8 mouse cellular contexts compared by ENCODE assay signal in genomic region chr7:66111211-66111610, GRCm38 (mm10). TPM values are rescaled to one million over a fixed set of nuclear protein-coding genes. Genes with fewer than 3 reads are reported as not detected.
DNase-seq lines count a peak whose midpoint lies in the region; ATAC-seq and TF ChIP-seq lines count a peak whose summit lies in the region.

No protein-coding gene starts in this region.

- no peak for ATAC-seq in lung, embryonic 14.5 days (ENCODE audit: insufficient read depth)
- no peak for ATAC-seq in forebrain, embryonic 12.5 days (ENCODE audit: low FRiP score)
- ATAC-seq in limb, embryonic 12.5 days (ENCODE audit: insufficient number of reproducible peaks, insufficient read depth, low FRiP score, low TSS enrichment, low read depth) = no peak
- ATAC-seq in neural tube, embryonic 15.5 days (ENCODE audit: low FRiP score) = no peak

- no peak for TF ChIP-seq CTCF in lung, embryonic 14.5 days (IDR thresholded peaks at IDR 0.05; ENCODE audit: low read depth)

- no peaks in the 10 kb centered on the region for H3K9me3 ChIP-seq in lung, embryonic 14.5 days (ENCODE audit: low read depth, low read length)
- no peaks in the 10 kb centered on the region for H3K9me3 ChIP-seq in forebrain, embryonic 12.5 days
- no peaks in the 10 kb centered on the region for H3K9me3 ChIP-seq in limb, embryonic 12.5 days
- H3K9me3 ChIP-seq in neural tube, embryonic 15.5 days (replicated peaks) = no peaks in the 10 kb centered on the region

- DNase-seq in lung, embryonic 14.5 days = no peak
- DNase-seq in lung, postnatal 25 days (ENCODE audit: low spot score) = no peak
- DNase-seq in right cerebral cortex, postnatal 10 days (ENCODE audit: low spot score in 2 of 2) = no peak
- no peak for DNase-seq in frontal cortex, postnatal 25 days (ENCODE audit: low spot score in 2 of 2)
- DNase-seq in gastrocnemius, adult 8-10 months (ENCODE audit: low spot score in 2 of 2) = no peak

- H3K4me1 ChIP-seq in lung, embryonic 14.5 days (ENCODE audit: insufficient read depth) = peaks cover 23% of the 10 kb centered on the region
- H3K4me1 ChIP-seq in forebrain, embryonic 12.5 days = peaks cover 51% of the 10 kb centered on the region
- peaks cover 35% of the 10 kb centered on the region for H3K4me1 ChIP-seq in limb, embryonic 12.5 days (replicated peaks)
- H3K4me1 ChIP-seq in neural tube, embryonic 15.5 days = peaks cover 52% of the 10 kb centered on the region

- H3K4me2 ChIP-seq in lung, embryonic 14.5 days = peak overlapping the region; percentile 90
- peak overlapping the region; percentile 73 for H3K4me2 ChIP-seq in forebrain, embryonic 12.5 days
- H3K4me2 ChIP-seq in limb, embryonic 12.5 days = peak overlapping the region; percentile 75
- H3K4me2 ChIP-seq in neural tube, embryonic 15.5 days = peak overlapping the region; percentile 98

- no peaks in the 10 kb centered on the region for H3K27me3 ChIP-seq in lung, embryonic 14.5 days (ENCODE audit: insufficient read depth, low read length)
- peaks cover 12% of the 10 kb centered on the region for H3K27me3 ChIP-seq in forebrain, embryonic 12.5 days
- no peaks in the 10 kb centered on the region for H3K27me3 ChIP-seq in limb, embryonic 12.5 days
- H3K27me3 ChIP-seq in neural tube, embryonic 15.5 days (replicated peaks) = 0 out of 2 replicates have a peak, but pooled peaks cover 3% of the 10 kb centered on the region

- H3K36me3 ChIP-seq in lung, embryonic 14.5 days (ENCODE audit: insufficient read depth) = no peaks in the 10 kb centered on the region
- H3K36me3 ChIP-seq in forebrain, embryonic 12.5 days (replicated peaks) = 0 out of 2 replicates have a peak, but pooled peaks cover 6% of the 10 kb centered on the region
- peaks cover 11% of the 10 kb centered on the region; the same call in 1 of the 2 replicates for H3K36me3 ChIP-seq in limb, embryonic 12.5 days
- H3K36me3 ChIP-seq in neural tube, embryonic 15.5 days = no peaks in the 10 kb centered on the region

- H3K27ac ChIP-seq in lung, embryonic 14.5 days (ENCODE audit: low read depth) = no peak overlapping the region; the same call in 1 of the 2 replicates
- H3K27ac ChIP-seq in forebrain, embryonic 12.5 days = 0 out of 2 replicates have a peak overlapping the region, but pooled peaks have one; percentile 95
- peak overlapping the region; percentile 92; the same call in 1 of the 2 replicates for H3K27ac ChIP-seq in limb, embryonic 12.5 days
- H3K27ac ChIP-seq in neural tube, embryonic 15.5 days (replicated peaks) = no peak overlapping the region; the same call in 1 of the 2 replicates

- peak overlapping the region; percentile 91 for H3K4me3 ChIP-seq in lung, embryonic 14.5 days (ENCODE audit: low read depth, low read length)
- peak overlapping the region; percentile 94 for H3K4me3 ChIP-seq in forebrain, embryonic 12.5 days (replicated peaks)
- peak overlapping the region; percentile 96 for H3K4me3 ChIP-seq in limb, embryonic 12.5 days (replicated peaks)
- H3K4me3 ChIP-seq in neural tube, embryonic 15.5 days (replicated peaks) = peak overlapping the region; percentile 95

- peak overlapping the region; percentile 94 for H3K9ac ChIP-seq in lung, embryonic 14.5 days
- H3K9ac ChIP-seq in forebrain, embryonic 12.5 days = peak overlapping the region; percentile 97
- H3K9ac ChIP-seq in limb, embryonic 12.5 days (replicated peaks) = peak overlapping the region; percentile 98
- H3K9ac ChIP-seq in neural tube, embryonic 15.5 days (replicated peaks) = peak overlapping the region; percentile 93; the same call in 1 of the 2 replicates

- WGBS in lung, embryonic 14.5 days = 49% methylated on average over 10 of the region's 10 CpGs
- WGBS in forebrain, embryonic 12.5 days = 61% methylated on average over 10 of the region's 10 CpGs
- 55% methylated on average over 10 of the region's 10 CpGs for WGBS in limb, embryonic 12.5 days
- WGBS in neural tube, embryonic 15.5 days = 56% methylated on average over 10 of the region's 10 CpGs

RNA-seq across cellular contexts. Expression of gene Chsy1, which starts 1.9 kb away (rescaled TPM):
- polyA plus RNA-seq in lung, embryonic 14.5 days (2014; fragmentation: Nextera tagmentation; extraction: Ambion mirVana) = 29.0 and 29.9 TPM in 2 replicates
- 13.3 and 15.9 TPM in 2 replicates for polyA plus RNA-seq in forebrain, embryonic 12.5 days (2016; fragmentation: Nextera tagmentation; extraction: Ambion mirVana)
- 20.7 and 23.0 TPM in 2 replicates for polyA plus RNA-seq in limb, embryonic 12.5 days (2016; fragmentation: Nextera tagmentation; extraction: Ambion mirVana)
- 9.9 and 10.7 TPM in 2 replicates for polyA plus RNA-seq in neural tube, embryonic 15.5 days (2015; fragmentation: Nextera tagmentation; extraction: Ambion mirVana)
- total RNA-seq in gastrocnemius, adult 8-10 months (2022) = 1 to 10 TPM; 2.1 to 3.6 (median 2.7) TPM

RNA-seq across cellular contexts. Expression of gene Selenos, which starts 31.8 kb away (rescaled TPM):
- 95.3 and 102 TPM in 2 replicates for polyA plus RNA-seq in lung, embryonic 14.5 days (2014; fragmentation: Nextera tagmentation; extraction: Ambion mirVana)
- 63.7 and 64.3 TPM in 2 replicates for polyA plus RNA-seq in forebrain, embryonic 12.5 days (2016; fragmentation: Nextera tagmentation; extraction: Ambion mirVana)
- 87.0 and 88.9 TPM in 2 replicates for polyA plus RNA-seq in limb, embryonic 12.5 days (2016; fragmentation: Nextera tagmentation; extraction: Ambion mirVana)
- 92.0 and 93.1 TPM in 2 replicates for polyA plus RNA-seq in neural tube, embryonic 15.5 days (2015; fragmentation: Nextera tagmentation; extraction: Ambion mirVana)
- total RNA-seq in gastrocnemius, adult 8-10 months (2022) = 10 to 100 TPM; 27.1 to 38.7 (median 30.3) TPM

RNA-seq across cellular contexts. Expression of gene Snrpa1, which starts 52.4 kb away (rescaled TPM):
- polyA plus RNA-seq in lung, embryonic 14.5 days (2014; fragmentation: Nextera tagmentation; extraction: Ambion mirVana) = 196 and 200 TPM in 2 replicates
- 227 and 231 TPM in 2 replicates for polyA plus RNA-seq in forebrain, embryonic 12.5 days (2016; fragmentation: Nextera tagmentation; extraction: Ambion mirVana)
- polyA plus RNA-seq in limb, embryonic 12.5 days (2016; fragmentation: Nextera tagmentation; extraction: Ambion mirVana) = 247 and 252 TPM in 2 replicates
- polyA plus RNA-seq in neural tube, embryonic 15.5 days (2015; fragmentation: Nextera tagmentation; extraction: Ambion mirVana) = 116 and 133 TPM in 2 replicates
- total RNA-seq in gastrocnemius, adult 8-10 months (2022) = 10 to 100 TPM; 17.3 to 21.2 (median 18.0) TPM

Comparison
In these comparisons a context has a peak if more than half of its experiments do, and no peak if none do; other contexts are left out.
1. H3K27ac ChIP-seq: peak in forebrain, embryonic 12.5 days (single experiment) and limb, embryonic 12.5 days (single experiment); none in lung, embryonic 14.5 days (single experiment) and neural tube, embryonic 15.5 days (single experiment).
2. Peak in every context shown above with its lines, with median percentiles within 50 percentile points of each other: H3K4me2 ChIP-seq, H3K4me3 ChIP-seq and H3K9ac ChIP-seq.